8 mouse cellular contexts compared by ENCODE assay signal in the genomic region with DNA sequence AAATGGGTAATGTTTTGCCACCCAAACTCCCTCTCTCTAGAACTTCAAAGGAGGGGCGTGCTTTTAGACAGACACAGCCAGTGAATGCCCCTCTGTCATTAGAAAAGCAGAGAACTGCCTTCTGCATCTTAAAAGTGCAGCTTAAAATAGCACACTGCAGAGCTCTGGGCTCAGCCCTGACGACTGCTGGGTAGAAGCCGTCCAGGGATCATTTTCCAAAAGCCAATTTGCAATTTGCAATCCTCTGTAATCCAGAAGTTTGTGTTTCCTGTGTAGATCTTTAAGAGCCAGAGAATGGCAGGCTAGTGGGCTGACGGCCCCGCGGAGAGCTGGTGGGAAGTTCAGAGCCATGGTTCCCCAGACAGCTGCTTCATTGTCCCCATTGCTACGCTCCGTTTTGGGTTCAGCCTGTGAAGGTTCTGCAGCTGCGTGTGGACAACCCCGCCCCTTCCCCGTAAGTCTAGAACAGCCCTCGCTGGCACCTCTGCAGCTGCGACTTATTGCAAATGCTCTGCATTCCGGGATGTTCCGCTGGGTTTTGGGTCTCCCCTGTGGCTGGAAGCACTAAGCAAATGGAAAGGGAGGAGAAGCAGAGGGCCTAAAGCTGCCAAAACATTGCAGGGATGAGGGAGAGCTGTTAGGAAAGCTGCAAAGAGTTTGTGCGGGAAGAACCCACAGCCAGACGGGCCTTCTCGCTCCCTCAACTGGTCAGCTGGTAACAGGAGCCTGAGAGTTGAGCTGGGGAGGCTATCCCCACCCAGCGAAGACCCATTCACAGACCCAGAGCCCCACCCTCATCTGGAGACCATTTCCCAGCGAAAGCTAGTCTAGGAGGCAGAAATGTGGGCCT. TPM values are rescaled to one million over a fixed set of nuclear protein-coding genes. Genes with fewer than 3 reads are reported as not detected.
DNase-seq lines count a peak whose midpoint lies in the region; ATAC-seq and TF ChIP-seq lines count a peak whose summit lies in the region.

No protein-coding gene starts in this region.

- no peaks in the 10 kb centered on the region for H3K36me3 ChIP-seq in forebrain, embryonic 14.5 days (ENCODE audit: control insufficient read depth, insufficient read depth, low read length)
- no peaks in the 10 kb centered on the region for H3K36me3 ChIP-seq in heart, embryonic 15.5 days

- no peak for TF ChIP-seq CTCF in cerebellum, adult 2 months (IDR thresholded peaks at IDR 0.05; ENCODE audit: borderline replicate concordance, insufficient read depth, low read depth, low read length)
- no peak for TF ChIP-seq CTCF in layer of hippocampus, adult 2 months (conservative IDR thresholded peaks at IDR 0.05)

- no peak overlapping the region for H3K4me3 ChIP-seq in cerebellum, adult 2 months (replicated peaks; ENCODE audit: insufficient read depth, low read depth, low read length)
- no peak overlapping the region for H3K4me3 ChIP-seq in forebrain, embryonic 14.5 days (ENCODE audit: low read depth, low read length)
- peak overlapping the region; percentile 44 for H3K4me3 ChIP-seq in heart, embryonic 15.5 days
- peak overlapping the region; percentile 29 for H3K4me3 ChIP-seq in layer of hippocampus, adult 2 months

- H3K9me3 ChIP-seq in forebrain, embryonic 14.5 days (replicated peaks; ENCODE audit: control insufficient read depth, low read length): no peaks in the 10 kb centered on the region
- H3K9me3 ChIP-seq in heart, embryonic 15.5 days (replicated peaks): no peaks in the 10 kb centered on the region

- H3K27ac ChIP-seq in cerebellum, adult 2 months (ENCODE audit: insufficient read depth, low read length): no peak overlapping the region; the same call in 1 of the 2 replicates
- peak overlapping the region; percentile 33; the same call in 1 of the 2 replicates for H3K27ac ChIP-seq in forebrain, embryonic 14.5 days (ENCODE audit: low read depth, low read length)
- peak overlapping the region; percentile 88 for H3K27ac ChIP-seq in heart, embryonic 15.5 days
- peak overlapping the region; percentile 92 for H3K27ac ChIP-seq in layer of hippocampus, adult 2 months

- H3K4me2 ChIP-seq in forebrain, embryonic 14.5 days (ENCODE audit: low read length): peak overlapping the region; percentile 41
- H3K4me2 ChIP-seq in heart, embryonic 15.5 days: peak overlapping the region; percentile 66

- DNase-seq in cerebellum, postnatal 10 days: peak; percentile 17 to 25
- no peak for DNase-seq in cerebellum, adult 2 months
- DNase-seq in forebrain, embryonic 14.5 days (ENCODE audit: low spot score): peak; percentile 64
- DNase-seq in layer of hippocampus, adult 2 months (ENCODE audit: low spot score in 2 of 2): peak; percentile 38 to 48
- peak; percentile 61 for DNase-seq in lung, postnatal 10 days
- peak; percentile 38 for DNase-seq in retina, embryonic 14.5 days (ENCODE audit: low spot score)
- no peak for DNase-seq in c-Kit-positive CD71-positive TER-119-positive erythroid progenitor cells, embryonic 14.5 days (ENCODE audit: low spot score)

- peak overlapping the region; percentile 17; the same call in 1 of the 2 replicates for H3K9ac ChIP-seq in forebrain, embryonic 14.5 days (ENCODE audit: low read length)
- H3K9ac ChIP-seq in heart, embryonic 15.5 days: peak overlapping the region; percentile 40

- 31% methylated on average over 20 of the region's 20 CpGs for WGBS in cerebellum, adult 2 months
- WGBS in forebrain, embryonic 14.5 days: 7% methylated on average over 20 of the region's 20 CpGs
- whole genome bisulfite sequencing in heart, embryonic 15.5 days: 9% methylated on average over 20 of the region's 20 CpGs

- peak; percentile 71 for ATAC-seq in forebrain, embryonic 14.5 days
- peak; percentile 49; the same call in 1 of the 2 replicates for ATAC-seq in heart, embryonic 15.5 days (replicated peaks; ENCODE audit: insufficient number of reproducible peaks, insufficient read depth, low FRiP score, low read depth)

- TF ChIP-seq POLR2A in cerebellum, adult 2 months (IDR thresholded peaks at IDR 0.05; ENCODE audit: borderline replicate concordance, insufficient read depth, low read length): no peak

- no peaks in the 10 kb centered on the region for H3K27me3 ChIP-seq in cerebellum, adult 2 months (ENCODE audit: control insufficient read depth, insufficient read depth, low read length)
- H3K27me3 ChIP-seq in forebrain, embryonic 14.5 days (replicated peaks; ENCODE audit: control insufficient read depth, insufficient read depth, low read length): no peaks in the 10 kb centered on the region
- no peaks in the 10 kb centered on the region for H3K27me3 ChIP-seq in heart, embryonic 15.5 days

- peaks cover 6% of the 10 kb centered on the region for H3K4me1 ChIP-seq in cerebellum, adult 2 months (ENCODE audit: control insufficient read depth, insufficient read depth, low read length)
- H3K4me1 ChIP-seq in forebrain, embryonic 14.5 days (ENCODE audit: control insufficient read depth, insufficient read depth, low read length): peaks cover 10% of the 10 kb centered on the region; the same call in 1 of the 2 replicates
- peaks cover 37% of the 10 kb centered on the region for H3K4me1 ChIP-seq in heart, embryonic 15.5 days (replicated peaks)

RNA-seq across cellular contexts. Expression of gene Fermt2, which starts 35.5 kb away (rescaled TPM):
- polyA plus RNA-seq in cerebellum, adult 2 months (2012; rRNA removed): 78.8 and 81.0 TPM in 2 replicates
- 55.4 and 68.4 TPM in 2 replicates for polyA plus RNA-seq in forebrain, embryonic 14.5 days (2014; fragmentation: Nextera tagmentation; extraction: Ambion mirVana)
- polyA plus RNA-seq in heart, embryonic 15.5 days (2015; fragmentation: Nextera tagmentation; extraction: Ambion mirVana): 201 and 265 TPM in 2 replicates
- 100 to 1,000 TPM in 1 of 2 experiments, 10 to 100 TPM in 1; 90.8 to 100 TPM for total RNA-seq in layer of hippocampus, adult 2 months (2021)

Comparison
In these comparisons a context has a peak if more than half of its experiments do, and no peak if none do; other contexts are left out.
1. DNase-seq: peak in cerebellum, postnatal 10 days (2 of 2), forebrain, embryonic 14.5 days (single experiment), layer of hippocampus, adult 2 months (2 of 2), lung, postnatal 10 days (single experiment) and retina, embryonic 14.5 days (single experiment); none in cerebellum, adult 2 months (0 of 2) and c-Kit-positive CD71-positive TER-119-positive erythroid progenitor cells, embryonic 14.5 days (single experiment).
2. H3K4me3 ChIP-seq: peak in heart, embryonic 15.5 days (single experiment) and layer of hippocampus, adult 2 months (single experiment); none in cerebellum, adult 2 months (single experiment) and forebrain, embryonic 14.5 days (single experiment).